Mouse (Mus musculus) heart, postnatal 0 days (tissue): ENCODE results near the gene C1qtnf9. TPM values are rescaled to one million over a fixed set of nuclear protein-coding genes. Genes with fewer than 3 reads are reported as not detected.

ENCODE experiments used
- ATAC-seq: fragments of 200-750 bp; cut with Nextera tagmentation; 2 replicates; pipeline ENCODE4 v1.8.0; 2017; ENCODE audit warnings: low read depth, moderate number of reproducible peaks, moderate library complexity; ENCODE audit not compliant: insufficient read depth
- DNase-seq: peaks from one replicate; pipeline ENCODE4 v3.0.0-alpha.2; 2016; ENCODE audit warnings: low spot score
- H3K27ac ChIP-seq: fragments of 300-500 bp; sonication (generic); 2 replicates; pipeline ENCODE4 v1.5.1; 2014; ENCODE audit warnings: low read depth, mild to moderate bottlenecking
- H3K27me3 ChIP-seq: fragments of 300-500 bp; sonication (generic); 2 replicates; pipeline ENCODE4 v1.6.1; 2014; ENCODE audit warnings: low read length, mixed read lengths; ENCODE audit not compliant: control insufficient read depth, insufficient read depth
- H3K36me3 ChIP-seq: fragments of 300-500 bp; sonication (generic); replicated peaks from 2 replicates; pipeline ENCODE4 v1.6.1; 2014; ENCODE audit warnings: low read length, mixed read lengths; ENCODE audit not compliant: control insufficient read depth, insufficient read depth
- H3K4me1 ChIP-seq: fragments of 300-500 bp; sonication (generic); 2 replicates; pipeline ENCODE4 v1.6.1; 2014; ENCODE audit warnings: antibody characterized with exemption; ENCODE audit not compliant: control insufficient read depth, insufficient read depth
- H3K4me2 ChIP-seq: fragments of 300-500 bp; sonication (generic); 2 replicates; pipeline ENCODE4 v1.6.1; 2014; ENCODE audit warnings: low read depth, mild to moderate bottlenecking, low read length, moderate library complexity
- H3K4me3 ChIP-seq: fragments of 300-500 bp; sonication (generic); 2 replicates; pipeline ENCODE4 v1.5.1; 2014; ENCODE audit warnings: low read depth, low read length
- H3K9ac ChIP-seq: fragments of 300-500 bp; sonication (generic); replicated peaks from 2 replicates; pipeline ENCODE4 v1.6.1; 2014; ENCODE audit warnings: low read depth, low read length, mixed read lengths
- H3K9me3 ChIP-seq: fragments of 300-500 bp; sonication (generic); replicated peaks from 2 replicates; pipeline ENCODE4 v1.6.1; 2016; ENCODE audit warnings: low read length; ENCODE audit not compliant: control insufficient read depth
- CTCF ChIP-seq: IDR thresholded peaks from 2 replicates; pipeline ENCODE4 v1.5.1; 2016; ENCODE audit warnings: antibody characterized with exemption, control low read depth, low read depth
- EP300 ChIP-seq: IDR thresholded peaks from 2 replicates; pipeline ENCODE4 v1.6.1; 2016; ENCODE audit warnings: antibody characterized with exemption, low read depth
- WGBS: fragments of 180-500 bp; shearing (Covaris S2); extraction: QIAGEN DNeasy Blood & Tissue Kit; methylation state at CpG from one replicate; pipeline ENCODE4 v1.1.7; 2014; 5-methylcytosine and 5-hydroxymethylcytosine counted together
- polyA plus RNA-seq: library from polyadenylated mRNA; unstranded; fragments of >200 nt; fragmentation: Nextera tagmentation; extraction: Ambion mirVana; gene quantifications from 2 replicates; pipeline ENCODE4 v1.2.1, GENCODE M21; 2015
- total RNA-seq: library from RNA; depleted of rRNA; stranded (reverse); fragments of >200 nt; gene quantifications from 2 replicates; pipeline ENCODE4 v1.2.3, GENCODE M21; 2014; ENCODE audit warnings: low replicate concordance

C1qtnf9 gene
- total and polyA plus RNA-seq, 2 experiments from 2014 or later: 2.8 to 4.6 TPM

DNA sequence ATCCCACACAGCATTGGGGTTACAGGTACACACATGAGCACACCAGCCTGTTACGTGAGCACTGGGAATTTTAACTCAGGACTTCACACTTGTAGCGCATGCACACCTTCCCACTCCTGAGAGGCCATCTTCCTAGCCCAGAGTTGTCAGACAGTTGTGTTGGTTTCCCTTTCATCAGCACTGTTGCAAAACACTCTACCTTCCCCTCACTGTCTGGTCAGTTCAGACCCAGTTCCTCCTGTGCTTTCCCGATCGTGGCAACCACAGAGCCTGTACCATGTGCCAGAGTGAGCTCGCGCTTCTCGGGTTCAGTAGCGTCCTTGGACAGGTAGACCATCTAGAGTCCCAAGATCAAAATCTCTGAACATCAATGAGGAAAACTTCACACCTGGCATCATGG lies 10.7 kb upstream of the C1qtnf9 start:
- ATAC-seq (no peak), DNase-seq (no peak)
- no peak overlapping the region for H3K27ac ChIP-seq
- no peak overlapping the region for H3K4me2 ChIP-seq
- H3K4me1 ChIP-seq: no peaks in the 10 kb centered on the region
- TF ChIP-seq CTCF: no peak
- TF ChIP-seq EP300: no peak
- H3K4me3 ChIP-seq: no peak overlapping the region
- WGBS: 88% methylated on average over 8 of the region's 8 CpGs
- no peaks in the 10 kb centered on the region for H3K9me3 ChIP-seq
- peaks cover 93% of the 10 kb centered on the region for H3K36me3 ChIP-seq
- H3K9ac ChIP-seq: no peak overlapping the region
- no peaks in the 10 kb centered on the region for H3K27me3 ChIP-seq

DNA sequence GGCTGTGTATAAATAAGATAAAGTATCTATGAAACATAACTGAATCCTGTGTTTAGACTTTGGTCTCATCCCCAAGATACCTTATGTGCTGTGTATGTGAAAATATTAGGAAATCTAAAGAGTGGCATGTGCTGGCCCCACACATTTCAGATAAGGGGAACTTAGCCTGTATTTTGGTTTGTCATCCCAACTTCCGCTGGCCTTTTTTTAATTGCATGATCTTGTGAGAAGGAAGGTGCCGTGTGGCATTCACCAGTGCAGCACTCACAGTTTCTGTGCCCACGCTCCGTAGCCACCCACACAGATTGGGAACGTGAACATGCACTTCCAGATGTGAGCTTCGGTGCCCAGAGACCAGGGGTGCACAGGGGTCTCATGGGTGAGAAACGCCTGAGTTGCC lies 10.2 kb upstream of the C1qtnf9 start:
- Histone ChIP-seq H3K9ac (no peak overlapping the region), H3K27ac (no peak overlapping the region), H3K9me3 (no peaks in the 10 kb centered on the region), H3K4me1 (no peaks in the 10 kb centered on the region), H3K36me3 (peaks cover 98% of the 10 kb centered on the region), H3K27me3 (no peaks in the 10 kb centered on the region), H3K4me2 (no peak overlapping the region), H3K4me3 (no peak overlapping the region)
- no peak for TF ChIP-seq CTCF
- no peak for TF ChIP-seq EP300
- DNase-seq (no peak), ATAC-seq (no peak)
- 95% methylated on average over 7 of the region's 7 CpGs for WGBS

DNA sequence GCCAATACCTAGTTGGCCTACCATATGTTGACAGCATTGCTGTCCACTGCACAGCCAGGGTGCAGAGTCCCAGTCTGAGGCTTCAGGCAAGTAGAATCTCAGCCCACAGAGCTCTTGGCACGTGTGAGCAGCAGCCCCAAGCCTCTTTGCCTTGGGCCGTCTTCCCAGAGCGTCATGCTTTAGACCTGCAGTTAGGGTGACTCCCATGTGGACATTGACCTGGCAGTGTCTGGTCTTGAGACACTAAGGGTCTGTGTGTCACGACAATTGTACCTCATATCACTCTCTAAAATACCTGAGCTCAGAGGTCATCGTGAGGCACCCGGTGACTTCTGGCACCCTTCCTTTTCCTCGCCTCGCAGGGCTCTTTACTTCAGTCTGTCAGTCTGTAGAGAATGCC lies 8.8 kb upstream of the C1qtnf9 start:
- Histone ChIP-seq H3K27ac (no peak overlapping the region), H3K4me3 (no peak overlapping the region), H3K27me3 (no peaks in the 10 kb centered on the region), H3K36me3 (peaks cover 85% of the 10 kb centered on the region), H3K4me1 (peaks cover 3% of the 10 kb centered on the region; the same call in 1 of the 2 replicates), H3K9me3 (no peaks in the 10 kb centered on the region), H3K4me2 (no peak overlapping the region), H3K9ac (no peak overlapping the region)
- 90% methylated on average over 8 of the region's 8 CpGs for WGBS
- ATAC-seq (no peak), DNase-seq (no peak)
- TF ChIP-seq CTCF: no peak
- no peak for TF ChIP-seq EP300

DNA sequence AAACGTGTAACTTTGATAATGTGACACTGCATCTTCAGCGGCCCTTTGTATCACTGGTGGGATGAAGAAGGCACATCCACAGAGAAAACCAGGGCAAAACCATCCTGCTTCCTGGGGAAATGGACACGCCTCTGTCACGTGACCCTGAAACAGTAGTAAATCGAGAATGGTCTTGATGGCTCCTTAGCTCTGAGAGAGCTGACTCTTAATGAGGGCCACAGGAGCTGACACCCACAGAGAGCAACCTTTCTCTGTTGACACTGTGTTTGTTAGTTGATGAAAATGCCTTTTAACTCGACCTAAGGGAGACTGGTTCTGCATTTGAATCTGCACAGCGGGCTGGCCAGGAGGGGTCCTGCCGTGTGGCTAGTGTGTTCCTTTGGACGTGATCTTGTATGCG lies 6.1 kb upstream of the C1qtnf9 start:
- Histone ChIP-seq H3K4me2 (no peak overlapping the region), H3K4me3 (no peak overlapping the region), H3K9ac (no peak overlapping the region), H3K9me3 (no peaks in the 10 kb centered on the region), H3K36me3 (peaks cover 59% of the 10 kb centered on the region), H3K4me1 (peaks cover 24% of the 10 kb centered on the region), H3K27me3 (no peaks in the 10 kb centered on the region), H3K27ac (no peak overlapping the region)
- DNase-seq (no peak), ATAC-seq (no peak)
- WGBS: 82% methylated on average over 10 of the region's 10 CpGs
- TF ChIP-seq CTCF: no peak
- TF ChIP-seq EP300: no peak

DNA sequence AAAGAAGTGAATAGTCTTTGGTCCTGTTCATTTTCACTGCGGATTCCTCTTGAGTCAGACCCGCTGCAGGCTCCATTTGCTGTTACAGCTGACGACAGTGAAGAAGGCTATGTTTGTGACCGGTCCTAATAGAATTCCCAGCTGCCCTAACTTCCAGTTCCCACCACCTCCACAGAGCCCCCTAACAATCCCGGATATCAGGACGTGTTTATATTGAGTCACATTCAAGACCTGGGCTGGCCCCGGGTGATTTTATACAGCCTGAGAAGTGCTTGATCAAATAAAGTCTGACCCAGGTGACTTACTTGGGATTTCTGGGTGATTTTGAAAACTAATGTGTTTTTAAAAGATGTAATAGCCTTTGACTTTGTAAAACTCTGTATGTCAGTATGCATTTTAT lies 5.2 kb upstream of the C1qtnf9 start:
- DNase-seq: no peak
- TF ChIP-seq EP300 (no peak), CTCF (no peak)

DNA sequence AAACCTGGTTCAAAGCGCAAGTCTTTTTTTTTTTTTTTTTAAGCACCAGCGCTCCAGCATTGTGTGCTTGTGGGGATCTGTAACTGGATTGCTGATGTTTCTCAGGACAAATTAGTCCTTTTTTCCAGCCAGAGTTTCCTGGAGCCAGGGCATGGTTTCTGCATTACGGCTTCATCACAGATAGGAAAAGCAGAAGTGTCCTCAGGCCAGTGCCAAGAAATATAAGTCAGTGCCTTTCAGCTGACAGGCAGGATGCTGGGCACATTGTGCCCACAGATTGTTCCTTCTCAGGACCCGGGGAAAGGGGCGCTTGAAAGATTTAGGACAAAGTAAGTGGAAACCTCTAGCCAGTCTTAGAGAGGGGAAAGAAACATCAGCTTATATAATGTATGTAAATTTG lies 4.2 kb upstream of the C1qtnf9 start:
- no peak for ATAC-seq
- peak; percentile 20 for DNase-seq
- H3K9ac ChIP-seq: no peak overlapping the region

More for the DNA sequence above, 5.2 kb upstream of the C1qtnf9 start:
- H3K9me3 ChIP-seq: no peaks in the 10 kb centered on the region
- peaks cover 24% of the 10 kb centered on the region for H3K4me1 ChIP-seq
- H3K27me3 ChIP-seq: no peaks in the 10 kb centered on the region
- no peak overlapping the region for H3K9ac ChIP-seq
- 50% methylated on average over 7 of the region's 7 CpGs for WGBS
- H3K4me2 ChIP-seq: no peak overlapping the region
- peaks cover 50% of the 10 kb centered on the region for H3K36me3 ChIP-seq
- peak overlapping the region; percentile 43 for H3K27ac ChIP-seq
- no peak overlapping the region for H3K4me3 ChIP-seq
- no peak for ATAC-seq

More for the DNA sequence above, 4.2 kb upstream of the C1qtnf9 start:
- Histone ChIP-seq H3K4me1 (peaks cover 24% of the 10 kb centered on the region), H3K9me3 (no peaks in the 10 kb centered on the region), H3K4me2 (no peak overlapping the region), H3K27ac (peak overlapping the region; percentile 79; the same call in 1 of the 2 replicates), H3K36me3 (peaks cover 41% of the 10 kb centered on the region), H3K4me3 (no peak overlapping the region), H3K27me3 (no peaks in the 10 kb centered on the region)
- TF ChIP-seq EP300: no peak
- no peak for TF ChIP-seq CTCF
- WGBS: 59% methylated on average over 5 of the region's 5 CpGs
